Mouse (Mus musculus) retina, embryonic 14.5 days (tissue): Measurements from ENCODE around the gene Gab1.

ENCODE experiments used
- DNase-seq: peaks from one replicate; pipeline ENCODE4 v3.0.0-alpha.2; 2015; ENCODE audit warnings: low spot score

The Gab1 gene

DNA sequence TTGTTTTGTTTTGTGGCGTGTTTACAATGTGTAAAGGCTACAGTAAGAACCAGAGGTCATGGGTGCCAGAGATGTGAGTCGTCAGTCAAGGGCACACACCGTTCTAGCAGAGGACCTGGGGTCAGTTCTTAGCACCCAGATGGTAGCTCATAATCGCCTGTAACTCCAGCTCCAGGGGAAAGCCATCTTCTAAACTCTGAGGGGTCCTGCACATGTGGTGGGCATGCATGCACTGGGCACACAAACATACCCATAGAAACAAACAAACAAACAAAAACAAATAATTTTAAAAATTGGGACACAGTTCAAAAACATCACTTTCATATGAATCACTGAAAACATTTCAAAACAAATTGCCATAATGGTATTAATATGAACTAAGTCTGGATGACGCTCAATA, 69.9 kb downstream of the Gab1 start:
- DNase-seq: no peak

DNA sequence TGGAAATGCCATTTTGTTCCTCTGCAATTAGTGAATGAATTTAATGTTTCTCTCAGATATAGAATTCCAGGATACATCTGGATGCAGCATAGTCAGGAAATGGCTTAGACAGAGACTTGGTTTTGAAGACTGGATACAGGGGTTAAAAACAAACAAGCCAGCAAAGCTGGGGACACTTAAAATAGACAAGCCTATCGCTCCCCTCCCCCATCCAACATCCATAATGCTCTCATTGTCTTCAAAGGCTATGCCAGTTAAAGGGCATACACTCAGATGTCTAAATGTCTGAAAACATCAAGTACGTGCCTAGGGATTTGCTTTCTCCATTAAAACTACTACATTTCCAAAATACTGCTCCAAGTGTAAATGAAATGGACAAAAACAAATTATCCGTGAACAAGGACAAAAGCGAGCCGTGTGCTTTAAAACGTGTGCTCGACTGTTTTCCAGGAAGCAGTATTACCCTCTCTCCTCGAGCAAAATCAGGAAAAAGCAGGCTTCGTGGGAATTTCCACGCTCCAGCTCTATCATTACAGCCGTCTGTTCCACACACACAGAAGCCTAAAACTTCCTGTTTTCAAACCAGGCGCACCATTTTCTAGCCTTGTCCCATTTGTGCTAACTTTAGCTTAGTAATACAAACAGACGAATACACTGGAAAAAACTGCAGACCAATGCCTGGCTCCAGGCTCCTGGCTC, 72.4 kb downstream of the Gab1 start:
- DNase-seq: no peak

DNA sequence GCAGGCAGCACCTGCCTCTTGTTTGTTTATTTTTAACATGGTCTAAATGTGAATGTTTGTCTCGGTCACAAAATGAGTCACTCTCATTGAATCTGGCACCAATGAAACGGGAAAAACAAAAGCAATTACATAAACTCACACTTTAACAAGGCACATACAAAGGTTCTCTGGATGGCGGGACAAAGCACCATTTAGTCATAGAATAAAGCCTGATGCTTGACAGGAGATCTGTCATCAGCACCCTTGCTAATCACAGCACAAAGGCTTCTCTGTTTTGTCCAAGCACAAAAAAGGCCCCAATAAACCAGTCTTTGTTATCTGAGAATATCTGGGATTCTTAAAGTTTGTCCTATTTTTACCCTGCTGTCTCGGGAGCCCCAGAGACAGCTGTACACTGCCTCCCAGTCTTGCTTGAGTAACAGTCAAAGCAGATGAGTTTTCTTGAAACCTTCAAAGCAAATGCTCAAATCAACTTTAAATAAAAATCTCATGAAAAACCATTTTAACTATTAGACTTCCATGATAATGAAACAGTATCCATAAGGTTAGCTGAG, 76.2 kb downstream of the Gab1 start:
- peak; percentile 18 for DNase-seq

DNA sequence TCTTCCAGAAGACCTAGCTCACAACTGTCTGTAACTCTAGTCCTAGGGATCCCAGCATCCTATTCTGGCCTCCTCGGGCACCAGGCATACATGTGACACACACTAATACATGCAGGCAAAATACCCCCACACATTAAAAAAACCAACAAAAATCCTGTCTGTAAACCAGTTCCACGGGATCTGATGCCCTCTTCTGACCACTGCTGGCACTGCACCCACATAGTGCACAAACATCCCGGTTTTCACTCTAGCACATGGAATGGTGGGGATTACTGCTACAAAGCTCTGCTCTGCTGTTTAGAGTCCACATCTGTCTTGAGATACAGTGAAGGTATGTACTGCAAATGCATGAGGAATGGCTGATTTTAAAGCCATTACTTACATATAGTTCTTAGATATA, 81.5 kb downstream of the Gab1 start:
- DNase-seq: no peak

DNA sequence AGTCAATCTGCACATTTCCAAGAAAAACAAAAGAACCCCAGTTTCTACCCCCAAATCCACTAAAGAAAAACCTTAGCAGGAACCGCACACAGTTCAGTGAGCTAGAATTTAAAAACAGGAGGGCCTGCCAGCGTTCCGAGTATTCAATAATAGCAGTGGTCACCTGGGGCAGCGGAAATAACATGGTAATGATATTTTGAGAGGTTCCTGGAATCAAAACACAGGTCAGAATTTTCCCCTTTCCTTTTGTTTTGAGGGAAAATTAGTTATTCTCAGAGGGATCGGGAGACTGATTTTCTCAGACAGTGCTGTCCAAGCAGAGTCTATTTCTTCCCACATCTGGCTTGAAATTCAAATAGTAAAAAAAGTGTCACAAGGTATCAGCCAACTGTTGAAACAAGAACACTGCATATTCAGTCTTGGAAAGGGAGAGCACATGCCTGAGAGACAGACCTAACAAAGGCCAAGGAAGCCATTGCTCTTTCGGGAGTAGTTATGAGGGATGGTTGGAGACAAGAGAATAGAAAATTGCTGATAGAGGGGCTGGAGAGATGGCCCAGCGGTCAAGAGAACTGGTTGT, 82.0 kb downstream of the Gab1 start:
- no peak for DNase-seq

DNA sequence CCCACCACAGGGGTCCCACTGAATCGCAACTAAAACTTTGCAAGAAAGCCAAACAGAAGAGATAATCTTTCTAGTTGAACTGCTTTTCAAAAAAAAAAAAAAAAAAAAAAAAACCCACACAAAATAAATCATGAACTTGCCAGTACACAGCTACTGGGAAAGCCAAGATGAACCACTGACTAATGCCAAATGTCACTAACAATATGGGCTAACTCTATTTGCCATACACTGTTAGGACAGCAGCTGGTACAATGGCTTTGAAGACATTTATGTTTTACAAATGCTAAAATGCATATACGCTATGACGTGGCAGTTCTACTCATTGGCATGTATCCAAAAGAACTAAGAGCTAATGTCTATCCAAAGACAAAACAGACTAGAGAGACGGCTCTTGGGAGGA, 84.2 kb downstream of the Gab1 start:
- DNase-seq: no peak

DNA sequence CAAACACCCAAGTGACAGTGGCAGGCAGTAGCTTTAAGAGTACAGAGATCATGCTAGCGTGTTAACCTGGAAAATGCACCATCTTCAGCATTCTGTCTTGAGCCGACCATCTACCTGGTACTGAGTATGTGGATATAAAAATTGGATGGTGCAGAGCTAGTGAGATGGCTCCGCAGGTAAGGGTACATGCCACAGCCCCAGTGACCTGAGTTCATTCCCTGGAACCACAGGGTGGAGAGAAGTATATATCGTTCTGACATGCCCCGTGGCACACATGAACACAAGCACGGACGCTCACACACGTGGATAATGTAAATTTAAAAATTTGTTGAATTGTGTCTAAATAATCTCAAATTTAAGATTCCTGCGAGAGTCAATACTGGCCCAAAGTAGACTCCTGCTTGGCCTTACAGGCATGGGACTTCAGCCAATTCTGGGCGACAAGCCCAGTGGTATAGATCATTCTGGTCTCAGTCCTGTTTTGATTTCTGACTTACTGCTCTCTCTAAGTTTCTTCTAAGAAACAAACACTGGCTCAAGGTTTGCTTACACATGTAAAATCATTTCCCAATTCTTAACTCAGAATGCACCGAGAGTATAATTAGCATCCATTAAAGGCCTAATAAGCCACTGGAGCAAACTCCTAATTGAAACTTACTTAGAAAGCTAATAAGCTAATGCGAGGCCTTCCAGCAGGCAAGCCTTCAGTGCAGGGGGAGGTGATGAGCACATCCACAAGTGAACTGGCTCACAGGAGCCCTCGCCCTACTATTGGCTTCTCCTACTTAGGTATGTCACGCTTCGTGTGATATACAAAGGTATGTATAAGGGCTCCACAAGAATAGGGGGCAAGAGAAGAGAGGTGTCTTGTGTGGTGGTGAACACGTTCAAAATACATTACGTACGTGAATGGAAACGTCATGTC, 85.5 kb downstream of the Gab1 start:
- no peak for DNase-seq

DNA sequence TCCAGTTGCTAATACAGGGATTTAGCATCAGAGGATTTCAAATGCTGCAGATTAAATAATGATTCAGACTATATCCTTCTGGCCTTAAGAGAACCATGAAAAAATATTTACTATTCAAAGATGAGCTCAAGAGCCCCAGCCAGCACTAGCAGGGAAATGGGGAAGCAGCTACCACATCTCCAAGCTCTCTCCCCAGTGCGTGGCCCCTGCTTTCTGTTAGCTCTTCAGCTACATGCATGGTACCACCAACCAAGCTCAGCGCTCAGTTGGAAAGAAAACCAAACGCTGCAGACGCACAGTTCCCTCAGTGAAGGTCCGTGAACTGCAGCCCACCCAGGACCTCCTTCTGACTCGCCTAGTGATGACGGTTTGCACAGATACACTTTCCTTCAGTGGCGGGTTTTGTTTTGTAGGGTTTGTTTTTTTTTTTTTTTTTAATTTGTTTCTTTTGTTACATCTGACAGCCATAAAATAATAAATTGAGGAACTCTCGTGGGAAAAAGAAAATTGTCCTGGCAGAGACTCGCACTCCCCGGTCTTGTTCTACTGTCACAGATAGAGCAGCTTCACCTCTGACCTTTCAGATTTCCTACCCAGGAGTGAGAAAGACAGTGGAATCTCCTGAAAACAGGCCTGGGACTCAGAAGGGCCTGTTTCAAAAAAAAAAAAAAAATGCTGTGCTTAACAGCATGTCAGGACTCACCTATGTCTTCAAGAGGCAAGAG, 86.4 kb downstream of the Gab1 start:
- no peak for DNase-seq

DNA sequence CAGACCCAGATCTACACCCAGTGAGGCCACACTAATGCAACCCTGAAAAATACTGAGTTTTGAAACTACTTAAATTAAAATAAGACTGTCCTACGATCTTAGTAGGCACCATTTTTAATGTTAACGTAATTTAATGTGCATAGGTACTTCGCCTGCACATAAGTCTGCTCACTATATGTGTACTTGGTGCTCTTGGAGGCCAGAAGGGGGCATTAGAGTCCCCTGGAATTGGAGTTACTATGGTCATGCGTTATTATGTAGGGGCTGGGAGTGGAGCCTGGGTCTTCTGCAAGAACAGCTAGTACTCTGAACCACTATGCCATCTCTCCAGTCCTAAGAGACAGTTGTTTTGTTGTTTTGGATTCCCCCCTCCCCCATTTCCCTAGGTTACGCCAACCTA, 88.1 kb downstream of the Gab1 start:
- DNase-seq: no peak

DNA sequence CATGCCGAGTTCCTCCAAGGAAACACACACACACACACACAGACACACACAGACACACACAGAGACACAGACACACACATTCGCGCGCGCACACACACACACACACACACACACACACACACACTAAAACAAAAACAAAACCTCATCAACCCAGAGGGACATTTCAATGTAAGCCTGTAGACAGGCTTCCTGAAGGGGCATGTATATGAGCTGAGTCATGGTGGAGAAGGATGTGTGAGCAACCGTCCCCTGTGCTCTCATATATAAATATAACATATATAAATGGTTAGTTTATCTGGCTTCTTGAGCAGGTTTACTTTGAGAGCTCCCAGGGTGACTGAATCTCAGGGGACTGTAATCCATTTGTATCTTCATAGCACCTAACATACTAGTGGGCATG, 91.0 kb downstream of the Gab1 start:
- DNase-seq: no peak

DNA sequence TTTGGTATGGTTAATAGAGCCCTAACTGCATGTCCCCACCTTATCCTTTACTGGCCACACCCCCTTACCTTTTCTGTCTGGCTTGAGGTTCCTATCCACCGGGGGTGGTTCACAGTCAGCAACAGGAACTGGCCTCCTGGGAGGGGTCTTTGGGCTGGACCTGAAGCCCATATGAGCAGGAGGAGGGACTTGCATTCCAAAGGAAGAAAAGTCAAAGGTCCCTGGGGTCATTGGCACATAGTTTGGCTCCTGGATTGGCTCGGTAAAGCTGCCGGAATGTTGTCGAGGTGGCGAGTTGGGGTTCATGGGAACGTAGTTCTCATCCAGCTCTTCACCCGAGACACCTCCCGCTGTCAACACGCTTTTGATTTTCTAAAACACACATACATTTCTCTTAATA, 95.8 kb downstream of the Gab1 start:
- no peak for DNase-seq

DNA sequence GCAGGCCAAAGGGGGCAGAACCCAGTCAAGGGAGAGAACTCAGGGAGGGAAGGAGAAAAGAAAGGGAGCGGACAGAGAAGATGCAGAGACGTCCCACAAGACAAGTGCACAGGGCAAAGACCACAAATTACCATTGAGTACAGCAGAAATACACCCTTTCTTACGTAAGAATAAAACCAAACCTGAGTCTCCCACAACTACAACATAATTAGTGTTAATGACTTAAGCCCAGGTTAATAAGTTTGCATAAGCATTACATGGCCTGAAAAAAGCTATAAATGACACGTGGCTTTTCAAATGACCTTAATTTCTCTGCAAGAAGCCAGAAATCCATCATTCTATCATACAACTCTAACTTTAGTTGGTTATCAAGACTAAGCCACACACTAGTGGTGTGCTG, 97.0 kb downstream of the Gab1 start:
- no peak for DNase-seq

DNA sequence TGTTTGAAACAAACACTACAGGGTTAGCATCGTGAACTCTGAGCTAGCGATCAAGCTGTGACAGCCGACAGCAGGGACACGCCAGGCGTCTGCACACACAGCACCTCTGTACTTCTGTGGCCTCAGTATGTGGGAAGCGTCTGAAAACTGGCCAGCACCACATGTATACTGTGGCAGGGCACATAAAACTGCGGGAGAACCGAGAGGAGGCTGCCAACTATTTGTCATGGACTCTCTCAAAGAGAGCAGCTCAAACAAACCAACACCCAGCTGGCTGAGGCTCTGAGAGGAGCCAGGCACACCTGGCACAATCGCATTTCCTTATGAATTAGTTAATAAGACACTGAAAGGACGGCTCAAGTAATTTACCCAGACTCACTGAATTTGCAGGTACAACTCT, 99.0 kb downstream of the Gab1 start:
- DNase-seq: no peak

DNA sequence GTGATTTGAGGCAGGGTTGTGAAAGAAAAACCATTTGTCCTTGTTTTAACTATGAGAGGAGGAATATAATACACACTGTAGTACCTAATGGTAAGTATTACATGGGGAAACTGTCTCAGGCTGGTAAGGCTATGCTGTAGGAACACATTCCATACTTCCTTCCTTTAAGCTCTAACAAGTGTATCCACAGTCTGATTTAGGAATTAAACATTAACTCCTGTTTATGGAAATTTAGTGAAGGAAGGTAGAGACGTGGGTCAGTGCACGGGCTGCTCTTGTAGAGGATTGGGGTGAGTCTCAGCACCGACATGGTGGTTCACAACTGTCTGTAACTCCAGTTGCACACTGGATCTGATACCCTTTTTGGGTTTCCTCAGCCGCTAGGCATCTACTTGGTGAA, 100.0 kb downstream of the Gab1 start:
- no peak for DNase-seq

DNA sequence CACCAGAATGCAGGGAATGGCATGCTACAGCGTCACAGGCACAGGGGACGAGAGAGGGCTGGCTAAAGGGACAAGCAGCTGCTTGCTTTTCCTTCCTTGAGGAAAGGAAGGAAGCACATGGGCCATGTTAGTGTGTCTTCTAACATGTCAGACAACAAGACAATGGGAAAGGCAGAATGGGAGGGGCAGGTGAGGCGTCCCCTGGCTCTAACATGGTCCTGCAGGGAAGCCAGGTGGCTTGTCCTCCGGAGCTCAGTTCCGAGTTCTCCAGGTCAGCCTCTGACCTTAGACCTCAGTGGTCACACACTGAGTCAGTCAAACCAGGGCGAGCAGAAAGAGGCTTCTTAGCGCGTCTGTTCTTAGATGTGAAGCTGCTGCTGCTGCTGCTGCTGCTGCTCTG, 103.9 kb downstream of the Gab1 start:
- no peak for DNase-seq

DNA sequence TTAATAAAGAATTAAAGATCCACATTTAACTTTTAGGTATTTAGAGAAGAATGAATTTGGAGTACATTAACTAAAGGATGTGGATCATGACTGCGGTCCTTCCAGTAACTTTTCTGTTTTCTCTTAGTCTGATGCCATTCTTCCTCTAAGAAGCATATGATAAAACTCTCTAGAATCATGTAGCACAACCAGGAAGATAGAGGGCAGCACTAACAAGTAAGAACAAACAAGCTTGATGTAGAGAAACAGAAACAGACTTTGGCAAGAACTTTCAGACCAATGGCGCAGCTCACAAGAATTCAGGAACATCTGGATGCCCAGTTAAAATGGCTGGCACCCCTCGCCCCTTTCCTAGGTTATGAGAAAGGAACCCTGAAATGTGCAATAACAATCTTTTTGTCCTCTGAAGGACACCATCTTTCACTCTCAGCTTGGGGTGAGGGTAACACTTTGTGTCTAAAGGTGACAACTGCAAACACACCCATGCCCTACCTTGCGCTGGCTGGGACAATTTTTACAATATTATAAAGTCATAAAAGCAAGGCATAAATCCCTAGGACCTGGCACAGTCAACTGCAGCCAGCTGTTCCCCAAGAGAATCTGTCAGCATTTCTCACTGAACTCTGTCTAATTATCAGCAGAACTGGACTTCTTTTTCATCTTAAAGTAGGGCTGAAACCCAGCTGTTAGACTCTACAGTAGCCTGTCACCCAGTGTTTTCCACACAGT, 107.4 kb downstream of the Gab1 start:
- peak; percentile 28 for DNase-seq

DNA sequence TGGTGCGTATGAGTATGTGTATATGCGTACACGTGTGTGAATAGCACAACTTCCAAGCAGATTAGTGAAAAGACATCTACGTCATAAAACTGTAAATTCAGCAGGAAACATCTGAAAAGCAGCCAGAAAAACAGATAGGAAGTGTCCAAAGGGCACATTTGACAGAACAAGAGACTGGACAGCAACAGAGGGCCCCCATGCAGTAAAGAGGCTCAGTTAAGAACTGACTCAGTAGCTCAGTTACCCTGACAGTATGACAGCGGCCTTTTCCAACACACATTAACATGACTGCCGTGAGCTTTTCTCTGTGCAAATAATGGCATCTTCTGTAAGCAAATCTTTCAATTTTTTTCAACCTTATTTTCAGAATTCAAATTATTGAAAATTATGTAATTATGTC, 111.9 kb downstream of the Gab1 start:
- no peak for DNase-seq

DNA sequence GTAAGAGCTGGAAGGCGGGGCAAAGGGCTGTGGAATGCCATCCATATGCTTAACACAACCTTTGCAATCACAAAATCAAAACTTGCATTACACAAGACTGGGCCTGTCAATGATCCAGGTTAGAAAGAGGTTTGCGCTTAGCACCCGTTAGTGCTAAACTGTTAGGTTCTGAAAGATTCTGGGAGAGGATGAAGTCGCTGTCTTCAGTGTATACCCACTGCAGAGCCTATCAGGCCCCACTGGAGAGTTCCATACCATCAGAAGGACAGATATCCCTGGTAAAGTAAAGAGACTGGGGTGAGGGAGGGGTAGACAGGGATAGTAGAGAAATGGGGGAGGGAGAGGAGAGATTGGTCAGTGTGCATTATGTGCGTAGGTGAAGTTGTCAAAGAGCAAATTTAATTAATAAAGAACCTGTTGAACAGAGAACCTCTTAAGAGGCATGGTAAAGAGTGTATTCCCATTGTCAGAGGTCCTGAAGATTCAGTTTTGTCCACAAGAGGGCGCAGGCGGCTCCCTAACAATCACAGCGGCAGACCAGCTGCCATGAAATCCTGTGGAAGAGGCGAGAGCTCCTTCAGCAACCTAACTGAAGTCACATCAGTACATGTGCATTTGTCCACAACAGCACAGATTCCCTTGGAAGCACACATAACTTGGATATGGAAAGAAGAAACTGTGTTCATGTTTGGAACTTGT, 127.2 kb downstream of the Gab1 start:
- DNase-seq: peak; percentile 95

DNA sequence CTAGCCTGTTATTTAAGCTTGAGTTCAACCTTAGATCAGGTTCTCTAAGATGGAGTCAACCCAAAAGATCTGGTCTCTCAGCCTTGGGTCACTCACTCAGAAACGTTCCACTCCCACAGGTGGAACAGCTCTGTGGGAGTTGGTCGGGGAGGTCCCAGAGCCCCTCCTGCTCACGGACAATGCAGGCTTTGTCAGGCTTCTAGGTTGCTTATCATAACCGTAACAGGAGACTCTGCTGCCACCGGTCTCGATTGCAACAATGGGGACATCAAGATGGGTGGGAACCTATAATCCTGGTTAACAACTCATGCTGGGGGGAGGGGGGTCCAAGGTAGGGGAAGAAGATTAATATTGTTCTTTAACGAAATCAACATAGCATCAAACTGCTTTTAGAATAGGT, 127.9 kb downstream of the Gab1 start:
- DNase-seq: no peak

DNA sequence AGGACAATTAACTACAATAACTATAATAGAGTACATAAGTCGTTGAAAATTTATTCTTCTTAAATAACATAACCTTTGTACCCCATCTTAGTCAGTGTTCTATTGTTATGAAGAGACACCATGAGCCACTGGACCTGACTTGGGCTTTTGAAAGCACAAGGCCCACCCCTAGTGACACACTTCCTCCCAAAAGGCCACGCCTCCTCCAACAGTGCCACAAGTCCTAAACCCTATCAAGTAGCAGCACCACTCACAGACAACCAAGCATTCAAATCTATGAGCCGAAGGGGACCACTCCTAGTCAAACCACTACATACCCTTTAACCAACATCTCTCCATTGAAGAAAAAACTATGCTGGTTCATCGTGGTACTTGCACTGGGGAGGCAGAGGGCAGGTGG, 131.2 kb downstream of the Gab1 start:
- no peak for DNase-seq

DNA sequence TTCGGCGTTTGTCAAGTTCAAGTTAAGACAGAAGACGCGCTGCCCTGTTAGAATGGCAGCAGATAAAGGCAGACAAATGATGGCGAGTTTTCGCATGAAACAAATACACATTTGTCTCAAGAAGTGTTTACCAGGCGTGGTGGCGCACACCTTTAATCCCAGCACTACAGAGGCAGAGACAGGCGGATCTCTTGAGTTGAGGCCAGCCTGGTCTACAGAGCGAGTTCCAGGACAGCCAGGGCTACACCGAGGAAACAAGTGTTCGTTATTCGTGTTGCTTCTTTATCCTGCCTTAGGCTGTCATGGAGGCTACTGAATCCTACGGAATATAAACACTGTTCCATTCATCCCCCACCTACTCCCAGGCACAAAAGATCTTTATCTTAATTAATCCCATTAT, 140.4 kb downstream of the Gab1 start:
- DNase-seq: no peak
